Mouse (Mus musculus): Measurements from ENCODE around the gene Nfx1. TPM values are rescaled to one million over a fixed set of nuclear protein-coding genes. Genes with fewer than 3 reads are reported as not detected.

Nfx1 gene
- polyA plus RNA-seq, 1 experiment from 2014 or later, result 94.7 TPM

DNA sequence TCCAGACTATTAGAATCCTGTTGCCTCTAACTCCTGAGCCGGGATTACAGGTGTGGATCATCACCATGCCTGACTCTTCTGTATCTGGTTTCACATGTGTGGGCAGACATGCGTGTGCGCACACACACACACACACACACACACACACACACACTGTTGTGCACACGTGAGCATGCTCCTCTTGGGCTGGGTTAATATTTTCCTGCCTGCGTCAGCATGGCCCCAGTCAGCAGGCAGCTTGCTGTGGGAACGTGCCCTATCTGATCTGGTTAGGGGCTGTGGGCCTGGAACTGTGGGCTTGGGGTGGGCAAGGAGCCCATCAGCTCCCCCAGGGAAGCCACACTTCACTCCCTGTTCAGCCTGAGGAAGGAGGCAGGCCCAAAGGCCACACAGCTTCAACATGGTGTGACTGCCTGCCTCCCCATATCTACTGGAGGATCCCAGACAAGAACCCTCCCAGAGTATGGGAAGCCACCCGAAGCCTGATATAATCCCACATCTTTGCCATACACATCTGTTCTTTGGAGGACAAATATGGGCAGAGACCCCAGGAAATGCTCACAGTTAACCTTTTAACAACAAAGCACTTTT is 86.1 kb downstream of the Nfx1 start:
- Histone ChIP-seq H3K27me3 (replicated peaks; ENCODE audit: control insufficient read depth, insufficient read depth, low read length) (no peaks in the 10 kb centered on the region), H3K4me3 (ENCODE audit: low read depth, low read length) (no peak overlapping the region), H3K9me3 (ENCODE audit: control insufficient read depth, low read length) (no peaks in the 10 kb centered on the region), H3K9ac (ENCODE audit: low read length) (no peak overlapping the region), H3K4me2 (ENCODE audit: low read length) (no peak overlapping the region), H3K27ac (ENCODE audit: low read depth) (no peak overlapping the region), H3K4me1 (replicated peaks; ENCODE audit: control insufficient read depth, insufficient read depth, low read length) (no peaks in the 10 kb centered on the region), H3K36me3 (ENCODE audit: control insufficient read depth, insufficient read depth, low read length) (no peaks in the 10 kb centered on the region)
- DNase-seq (ENCODE audit: low spot score), result no peak
- WGBS, result 59% methylated on average over 7 of the region's 7 CpGs
- no peak for ATAC-seq (replicated peaks; ENCODE audit: low FRiP score, low TSS enrichment, low read depth)

DNA sequence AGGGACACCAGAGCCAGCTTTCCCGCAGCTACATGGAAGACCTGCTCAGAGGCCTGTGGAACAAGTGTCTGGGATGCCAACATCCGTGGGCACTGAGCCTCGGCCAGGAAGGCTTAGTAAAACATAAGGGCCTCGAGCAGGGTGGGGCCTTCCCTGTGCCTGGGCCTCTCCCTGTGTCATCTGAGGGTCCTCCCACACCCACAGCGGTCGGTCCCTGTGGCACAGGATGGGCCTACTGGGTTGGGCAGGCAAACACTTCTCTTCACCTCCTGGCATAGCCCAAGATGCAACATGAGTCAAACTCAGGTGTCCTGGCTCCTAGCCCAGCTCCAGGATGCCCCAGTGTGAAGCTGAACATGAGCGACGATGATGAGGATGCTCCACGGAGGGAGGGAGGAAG is 86.7 kb downstream of the Nfx1 start:
- WGBS, result 75% methylated on average over 6 of the region's 9 CpGs
- Histone ChIP-seq H3K9ac (ENCODE audit: low read length) (no peak overlapping the region), H3K9me3 (ENCODE audit: control insufficient read depth, low read length) (no peaks in the 10 kb centered on the region), H3K36me3 (ENCODE audit: control insufficient read depth, insufficient read depth, low read length) (no peaks in the 10 kb centered on the region), H3K4me3 (ENCODE audit: low read depth, low read length) (no peak overlapping the region), H3K27ac (ENCODE audit: low read depth) (no peak overlapping the region), H3K4me1 (replicated peaks; ENCODE audit: control insufficient read depth, insufficient read depth, low read length) (no peaks in the 10 kb centered on the region), H3K4me2 (ENCODE audit: low read length) (no peak overlapping the region), H3K27me3 (replicated peaks; ENCODE audit: control insufficient read depth, insufficient read depth, low read length) (no peaks in the 10 kb centered on the region)
- DNase-seq (ENCODE audit: low spot score) (no peak), ATAC-seq (replicated peaks; ENCODE audit: low FRiP score, low TSS enrichment, low read depth) (no peak)

DNA sequence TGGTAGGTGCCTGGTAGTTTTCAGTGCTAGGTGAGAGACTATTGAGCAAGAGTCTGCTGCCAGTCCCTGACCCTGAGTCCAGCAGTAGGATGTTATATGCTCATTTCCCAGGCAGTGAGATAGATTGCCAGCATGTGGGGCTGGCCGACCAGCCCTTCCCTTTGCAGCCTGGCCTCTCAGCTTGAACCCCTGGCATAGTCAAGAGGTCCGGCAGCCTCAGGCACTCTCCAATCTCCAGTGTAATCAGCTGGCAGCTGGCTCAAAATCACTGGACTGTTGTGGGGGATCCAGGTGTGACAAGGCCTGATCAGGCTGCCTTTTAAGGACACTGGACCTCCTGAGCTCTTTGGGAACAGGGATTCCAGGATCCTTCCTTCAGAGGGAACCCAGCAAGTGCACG is 92.6 kb downstream of the Nfx1 start:
- no peak overlapping the region for H3K9ac ChIP-seq (ENCODE audit: low read length)
- no peak overlapping the region for H3K4me3 ChIP-seq (ENCODE audit: low read depth, low read length)
- DNase-seq (ENCODE audit: low spot score) (no peak), ATAC-seq (replicated peaks; ENCODE audit: low FRiP score, low TSS enrichment, low read depth) (no peak)
- H3K4me2 ChIP-seq (ENCODE audit: low read length), result no peak overlapping the region
- H3K27me3 ChIP-seq (replicated peaks; ENCODE audit: control insufficient read depth, insufficient read depth, low read length), result no peaks in the 10 kb centered on the region
- H3K36me3 ChIP-seq (ENCODE audit: control insufficient read depth, insufficient read depth, low read length), result no peaks in the 10 kb centered on the region
- H3K4me1 ChIP-seq (replicated peaks; ENCODE audit: control insufficient read depth, insufficient read depth, low read length), result no peaks in the 10 kb centered on the region
- H3K27ac ChIP-seq (ENCODE audit: low read depth), result no peak overlapping the region
- no peaks in the 10 kb centered on the region for H3K9me3 ChIP-seq (ENCODE audit: control insufficient read depth, low read length)
- whole genome bisulfite sequencing, result 63% methylated on average over 3 of the region's 3 CpGs

DNA sequence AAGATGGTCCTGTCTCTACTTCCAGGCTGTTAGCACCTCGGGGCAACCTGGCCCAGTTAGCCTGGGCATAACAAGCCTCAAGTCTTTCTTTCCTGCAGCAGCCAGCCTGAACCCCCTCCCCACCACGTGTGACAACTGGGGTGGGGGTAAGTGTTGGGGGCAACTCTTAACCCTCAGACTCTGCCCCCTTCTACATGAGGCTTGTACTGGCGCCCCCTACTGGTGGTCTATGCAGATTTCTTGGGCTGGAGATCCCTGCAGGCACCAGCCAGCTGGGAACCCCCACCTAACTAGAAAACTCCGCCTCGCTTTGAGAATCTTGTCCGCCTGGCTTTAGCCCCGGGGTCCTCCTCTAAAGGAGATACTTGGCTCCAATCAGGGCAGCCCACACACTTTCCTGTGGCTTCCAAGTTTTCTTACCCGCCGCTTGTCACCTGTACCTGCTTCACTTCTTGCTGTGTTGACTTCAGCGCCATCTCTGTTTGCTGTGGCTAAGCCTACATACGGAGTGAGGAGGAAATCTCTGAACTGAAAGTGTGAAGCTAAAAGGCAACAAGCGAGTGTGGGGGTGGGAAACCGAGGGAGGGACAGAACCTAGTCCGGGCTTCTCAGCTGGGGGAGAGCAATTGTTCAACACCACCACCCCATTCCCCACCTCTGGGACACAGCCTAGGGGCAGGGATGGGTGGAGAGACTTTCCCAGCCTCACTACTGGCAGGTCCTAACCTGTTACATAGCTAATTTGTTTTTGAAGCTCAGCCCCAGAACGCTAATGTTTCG is 93.4 kb downstream of the Nfx1 start:
- DNase-seq (ENCODE audit: low spot score) (peak; percentile 75), ATAC-seq (replicated peaks; ENCODE audit: low FRiP score, low TSS enrichment, low read depth) (no peak)
- Histone ChIP-seq H3K9me3 (ENCODE audit: control insufficient read depth, low read length) (no peaks in the 10 kb centered on the region), H3K27me3 (replicated peaks; ENCODE audit: control insufficient read depth, insufficient read depth, low read length) (no peaks in the 10 kb centered on the region), H3K4me1 (replicated peaks; ENCODE audit: control insufficient read depth, insufficient read depth, low read length) (no peaks in the 10 kb centered on the region), H3K9ac (ENCODE audit: low read length) (no peak overlapping the region), H3K36me3 (ENCODE audit: control insufficient read depth, insufficient read depth, low read length) (no peaks in the 10 kb centered on the region), H3K27ac (ENCODE audit: low read depth) (no peak overlapping the region), H3K4me3 (ENCODE audit: low read depth, low read length) (0 out of 2 replicates have a peak overlapping the region, but pooled peaks have one; percentile 8), H3K4me2 (ENCODE audit: low read length) (peak overlapping the region; percentile 36)
- WGBS, result 20% methylated on average over 16 of the region's 16 CpGs

DNA sequence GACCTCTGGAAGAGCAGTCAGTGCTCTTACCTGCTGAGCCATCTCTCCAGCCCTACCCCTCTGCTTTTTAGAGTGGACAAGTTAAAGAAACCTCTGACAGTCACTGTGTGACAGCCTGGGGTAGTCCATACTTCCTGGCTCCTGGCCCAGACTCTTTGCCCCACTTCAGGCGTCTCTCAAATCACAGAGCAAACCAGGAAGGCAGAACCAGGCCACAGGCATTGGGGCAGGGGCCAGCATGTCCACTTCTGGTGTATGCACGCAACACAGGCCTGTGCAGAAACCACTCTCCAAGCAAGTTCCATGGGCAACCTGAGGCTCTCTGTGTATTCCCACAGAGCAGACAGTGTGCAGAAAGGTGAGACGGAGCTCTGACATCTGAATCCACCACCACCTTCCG is 94.5 kb downstream of the Nfx1 start:
- DNase-seq (ENCODE audit: low spot score) (no peak), ATAC-seq (replicated peaks; ENCODE audit: low FRiP score, low TSS enrichment, low read depth) (no peak)
- H3K9ac ChIP-seq (ENCODE audit: low read length), result no peak overlapping the region
- H3K4me3 ChIP-seq (ENCODE audit: low read depth, low read length), result no peak overlapping the region
- H3K27ac ChIP-seq (ENCODE audit: low read depth), result no peak overlapping the region
- no peaks in the 10 kb centered on the region for H3K36me3 ChIP-seq (ENCODE audit: control insufficient read depth, insufficient read depth, low read length)
- no peak overlapping the region for H3K4me2 ChIP-seq (ENCODE audit: low read length)
- H3K9me3 ChIP-seq (ENCODE audit: control insufficient read depth, low read length), result no peaks in the 10 kb centered on the region
- H3K4me1 ChIP-seq (replicated peaks; ENCODE audit: control insufficient read depth, insufficient read depth, low read length), result no peaks in the 10 kb centered on the region
- H3K27me3 ChIP-seq (replicated peaks; ENCODE audit: control insufficient read depth, insufficient read depth, low read length), result no peaks in the 10 kb centered on the region
- 88% methylated on average over 4 of the region's 4 CpGs for WGBS

DNA sequence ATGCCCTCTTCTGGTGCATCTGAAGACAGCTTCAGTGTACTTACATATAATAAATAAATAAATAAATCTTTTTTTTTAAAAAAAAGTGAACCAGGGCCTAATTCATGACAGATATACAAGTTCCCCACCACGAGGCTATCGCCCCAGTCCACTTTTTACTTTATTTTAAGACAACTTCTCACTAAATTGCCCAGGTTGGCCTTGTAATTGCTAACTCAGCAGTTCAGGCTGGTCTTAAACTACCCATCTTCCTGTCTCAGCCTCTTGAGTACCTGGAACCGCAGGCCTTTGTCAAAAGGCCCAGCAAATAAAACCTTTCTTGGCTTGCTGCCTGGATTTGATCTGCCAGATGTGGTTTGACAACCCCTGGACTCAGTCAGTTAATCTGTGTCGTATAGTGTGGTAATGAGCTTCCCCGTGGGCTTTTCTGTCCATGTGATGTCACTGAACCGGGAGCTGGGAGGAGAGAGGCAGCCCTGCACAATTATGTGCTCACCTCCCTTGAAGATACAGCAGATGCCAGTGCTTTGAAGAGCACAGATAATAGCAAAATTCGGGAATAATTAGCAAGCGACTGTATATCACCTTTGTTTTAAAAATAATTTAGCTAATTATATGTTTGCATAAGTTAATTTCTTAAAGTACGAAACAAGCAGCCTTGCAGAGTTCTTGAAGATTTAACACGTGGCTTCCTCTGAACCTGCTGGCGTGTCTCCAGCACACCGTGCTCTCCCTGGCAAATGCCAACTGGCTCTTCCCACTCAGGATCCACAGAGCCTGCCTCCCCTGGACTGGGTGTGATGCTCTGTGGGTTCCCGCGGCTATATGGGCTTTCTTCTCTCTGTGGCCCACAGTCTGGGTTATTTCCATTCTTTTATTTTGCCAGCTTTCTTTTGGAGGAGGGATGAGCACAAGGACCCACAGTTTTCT is 101.1 kb downstream of the Nfx1 start:
- ATAC-seq (replicated peaks; ENCODE audit: low FRiP score, low TSS enrichment, low read depth) (no peak), DNase-seq (ENCODE audit: low spot score) (no peak)
- WGBS, result 73% methylated on average over 14 of the region's 14 CpGs
- no peaks in the 10 kb centered on the region for H3K4me1 ChIP-seq (replicated peaks; ENCODE audit: control insufficient read depth, insufficient read depth, low read length)
- no peak overlapping the region for H3K27ac ChIP-seq (ENCODE audit: low read depth)
- no peaks in the 10 kb centered on the region for H3K36me3 ChIP-seq (ENCODE audit: control insufficient read depth, insufficient read depth, low read length)
- no peak overlapping the region for H3K4me3 ChIP-seq (ENCODE audit: low read depth, low read length)
- H3K27me3 ChIP-seq (replicated peaks; ENCODE audit: control insufficient read depth, insufficient read depth, low read length), result no peaks in the 10 kb centered on the region
- H3K4me2 ChIP-seq (ENCODE audit: low read length), result no peak overlapping the region
- no peak overlapping the region for H3K9ac ChIP-seq (ENCODE audit: low read length)
- H3K9me3 ChIP-seq (ENCODE audit: control insufficient read depth, low read length), result no peaks in the 10 kb centered on the region

DNA sequence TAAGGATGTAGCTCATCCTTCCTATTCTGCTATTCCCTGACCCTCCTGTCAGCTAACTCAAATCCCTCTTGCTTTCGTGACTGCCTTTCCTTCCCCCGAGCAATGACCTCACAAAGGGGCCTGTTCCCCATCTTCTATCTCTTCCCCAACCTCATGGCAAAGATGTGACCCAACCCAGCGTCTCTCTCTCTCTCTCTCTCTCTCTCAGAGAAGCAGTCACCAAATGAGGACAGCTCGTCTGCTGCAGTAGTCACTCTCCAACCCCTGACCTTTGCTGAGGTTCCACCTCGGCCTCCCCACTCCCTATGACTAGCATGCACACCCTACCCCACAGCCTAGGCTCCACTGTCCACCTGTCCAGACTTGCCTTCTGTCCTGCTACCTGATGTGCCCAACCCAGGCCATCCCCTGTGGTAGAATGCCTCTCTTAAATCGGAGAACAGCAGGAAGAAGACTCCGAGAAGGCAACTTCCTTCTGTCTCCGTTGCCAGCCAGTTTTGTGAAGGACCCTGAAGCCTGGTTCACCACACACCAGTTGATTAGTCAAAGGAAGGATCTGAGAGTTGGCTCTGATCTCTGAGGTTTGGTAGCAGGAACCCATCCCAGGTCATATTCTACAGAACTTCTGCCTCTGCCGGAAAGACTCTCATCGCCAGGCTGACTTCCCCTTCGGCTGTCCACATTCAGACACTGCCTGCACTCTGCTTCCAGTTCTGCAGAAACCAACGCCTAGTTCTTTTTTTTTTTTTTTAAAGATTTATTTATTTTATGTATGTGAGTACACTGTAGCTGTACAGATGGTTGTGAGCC is 102.5 kb downstream of the Nfx1 start:
- Histone ChIP-seq H3K27ac (ENCODE audit: low read depth) (no peak overlapping the region), H3K27me3 (replicated peaks; ENCODE audit: control insufficient read depth, insufficient read depth, low read length) (no peaks in the 10 kb centered on the region), H3K4me2 (ENCODE audit: low read length) (no peak overlapping the region), H3K9me3 (ENCODE audit: control insufficient read depth, low read length) (no peaks in the 10 kb centered on the region), H3K4me1 (replicated peaks; ENCODE audit: control insufficient read depth, insufficient read depth, low read length) (no peaks in the 10 kb centered on the region), H3K4me3 (ENCODE audit: low read depth, low read length) (no peak overlapping the region), H3K36me3 (ENCODE audit: control insufficient read depth, insufficient read depth, low read length) (no peaks in the 10 kb centered on the region), H3K9ac (ENCODE audit: low read length) (no peak overlapping the region)
- DNase-seq (ENCODE audit: low spot score) (no peak), ATAC-seq (replicated peaks; ENCODE audit: low FRiP score, low TSS enrichment, low read depth) (no peak)
- 75% methylated on average over 12 of the region's 12 CpGs for WGBS

DNA sequence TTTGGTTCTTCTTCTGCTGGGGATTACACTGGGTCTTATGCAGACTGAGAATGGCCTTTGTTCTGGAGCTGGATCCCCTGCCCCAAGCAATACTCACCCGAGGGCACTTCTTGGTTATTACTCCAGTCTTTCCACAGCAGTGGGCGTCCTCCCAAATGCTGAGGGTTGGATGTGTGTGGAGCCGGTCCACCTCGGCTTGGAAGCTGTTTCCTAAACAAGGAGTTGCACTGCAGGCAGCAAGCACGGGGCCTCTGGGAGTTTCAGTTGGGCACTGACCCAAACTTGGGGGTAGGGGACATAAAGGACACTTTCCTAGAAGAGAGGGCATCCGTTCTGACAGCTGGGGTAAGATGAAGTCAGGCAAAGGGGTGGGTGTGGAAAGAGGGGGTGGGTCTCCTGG is 103.8 kb downstream of the Nfx1 start:
- Histone ChIP-seq H3K9me3 (ENCODE audit: control insufficient read depth, low read length) (no peaks in the 10 kb centered on the region), H3K4me3 (ENCODE audit: low read depth, low read length) (no peak overlapping the region), H3K27me3 (replicated peaks; ENCODE audit: control insufficient read depth, insufficient read depth, low read length) (no peaks in the 10 kb centered on the region), H3K9ac (ENCODE audit: low read length) (no peak overlapping the region), H3K27ac (ENCODE audit: low read depth) (no peak overlapping the region), H3K4me1 (replicated peaks; ENCODE audit: control insufficient read depth, insufficient read depth, low read length) (no peaks in the 10 kb centered on the region), H3K4me2 (ENCODE audit: low read length) (no peak overlapping the region), H3K36me3 (ENCODE audit: control insufficient read depth, insufficient read depth, low read length) (no peaks in the 10 kb centered on the region)
- no peak for DNase-seq (ENCODE audit: low spot score)
- 78% methylated on average over 6 of the region's 6 CpGs for WGBS
- ATAC-seq (replicated peaks; ENCODE audit: low FRiP score, low TSS enrichment, low read depth), result no peak

All from intestine, embryonic 14.5 days (tissue).